Mouse (Mus musculus) neutrophil, adult 5-6 weeks (primary cell): ENCODE measurements around the gene Senp3. TPM values are rescaled to one million over a fixed set of nuclear protein-coding genes. Genes with fewer than 3 reads are reported as not detected.

Experiments
- ATAC-seq: fragments of 151-379, 151-347 bp; 2 replicates; pipeline ENCODE4 v1.8.0; 2017; ENCODE audit warnings: mild to moderate bottlenecking, moderate TSS enrichment; ENCODE audit not compliant: insufficient number of reproducible peaks, poor library complexity, low FRiP score, severe bottlenecking; ENCODE audit errors: extremely low read depth
- total RNA-seq: library from RNA; stranded (forward); fragments of 200-1000 nt; gene quantifications from 2 replicates; pipeline ENCODE4 v1.2.3, GENCODE M21; 2017

Senp3 gene
- total RNA-seq, 1 experiment from 2014 or later, result 106 TPM

DNA sequence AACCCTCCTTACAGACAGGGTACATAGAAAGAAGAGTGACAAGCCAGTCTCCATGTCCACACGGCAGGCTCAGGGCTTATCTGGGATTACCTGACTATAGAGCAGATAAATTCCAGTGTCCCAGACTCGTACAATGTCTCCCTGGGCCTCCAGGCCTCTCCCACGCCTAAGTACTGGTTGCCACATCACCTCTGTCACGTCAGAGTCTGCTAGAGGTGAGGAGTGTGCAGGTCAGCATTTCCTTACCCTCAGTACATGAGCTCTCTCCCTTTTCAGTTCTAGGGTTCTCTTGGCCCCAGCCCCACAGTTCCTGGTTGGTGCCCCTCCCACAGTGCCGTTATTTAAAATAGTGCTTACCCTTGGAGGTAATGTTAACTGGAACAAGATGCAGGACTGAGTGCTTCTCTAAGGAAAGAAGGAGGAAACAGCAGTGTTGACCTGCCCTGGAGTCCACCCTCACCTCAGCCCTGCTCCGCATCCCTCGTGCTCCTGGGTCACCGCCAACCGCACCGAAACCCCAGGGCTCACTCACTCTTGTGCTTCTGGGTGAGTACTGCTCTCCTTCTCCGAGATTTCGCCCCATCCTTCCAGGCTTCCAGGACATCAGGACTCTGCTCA, 2.4 kb upstream of the Senp3 start:
- no peak for ATAC-seq

DNA sequence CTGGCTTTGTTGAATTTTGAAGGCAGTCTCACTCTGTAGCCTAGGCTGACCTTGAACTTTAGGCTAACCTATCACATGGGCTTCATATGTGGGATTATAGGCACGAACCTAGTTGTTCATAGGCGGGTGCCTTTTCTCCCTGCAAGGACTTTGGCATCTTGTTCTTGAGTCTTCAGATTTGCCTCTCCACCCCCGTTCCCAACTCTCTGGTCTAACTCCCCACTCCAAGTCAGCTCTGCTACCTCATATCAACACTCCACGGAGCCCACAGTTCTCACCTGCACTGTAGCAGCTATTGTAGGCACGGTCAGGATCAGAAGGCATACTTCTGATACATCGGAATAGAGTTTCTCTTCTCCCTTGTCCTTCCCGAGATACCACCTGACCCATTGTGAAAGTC, 1.7 kb upstream of the Senp3 start:
- ATAC-seq, result no peak

DNA sequence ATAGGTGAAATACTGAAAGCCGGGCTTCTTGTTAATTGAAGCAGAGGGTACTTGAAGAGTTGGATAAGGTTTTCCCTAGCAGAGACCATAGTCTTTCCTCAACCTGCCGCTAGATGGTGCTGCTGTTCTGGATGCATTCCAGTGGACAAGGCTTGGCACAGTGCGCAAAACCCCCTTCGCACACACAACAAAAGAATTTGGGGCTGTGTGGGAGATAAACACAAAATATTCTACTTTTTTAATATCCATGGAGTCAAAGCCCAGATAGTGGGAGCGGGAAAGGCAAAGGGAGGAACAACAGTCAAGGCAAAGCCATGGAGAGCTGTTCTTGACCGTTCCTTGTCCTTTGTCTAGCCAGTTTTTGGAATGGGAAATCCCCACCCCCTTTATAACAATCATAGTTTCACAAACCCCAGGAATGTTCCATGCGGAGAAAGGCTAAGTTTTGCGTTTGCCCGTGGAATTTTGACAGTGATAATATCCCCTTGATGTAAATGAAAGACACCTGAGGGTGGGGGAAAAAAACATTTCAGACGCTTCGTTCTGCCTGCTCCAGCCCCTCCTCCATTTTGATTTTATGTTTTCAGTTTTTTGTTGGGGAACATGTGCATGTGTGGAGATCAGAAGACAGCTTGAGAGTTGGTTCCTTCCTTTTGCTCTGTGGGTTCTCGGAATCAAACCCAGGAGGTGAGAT, 1.1 kb upstream of the Senp3 start:
- ATAC-seq, result peak; percentile 66; the same call in 1 of the 2 replicates

DNA sequence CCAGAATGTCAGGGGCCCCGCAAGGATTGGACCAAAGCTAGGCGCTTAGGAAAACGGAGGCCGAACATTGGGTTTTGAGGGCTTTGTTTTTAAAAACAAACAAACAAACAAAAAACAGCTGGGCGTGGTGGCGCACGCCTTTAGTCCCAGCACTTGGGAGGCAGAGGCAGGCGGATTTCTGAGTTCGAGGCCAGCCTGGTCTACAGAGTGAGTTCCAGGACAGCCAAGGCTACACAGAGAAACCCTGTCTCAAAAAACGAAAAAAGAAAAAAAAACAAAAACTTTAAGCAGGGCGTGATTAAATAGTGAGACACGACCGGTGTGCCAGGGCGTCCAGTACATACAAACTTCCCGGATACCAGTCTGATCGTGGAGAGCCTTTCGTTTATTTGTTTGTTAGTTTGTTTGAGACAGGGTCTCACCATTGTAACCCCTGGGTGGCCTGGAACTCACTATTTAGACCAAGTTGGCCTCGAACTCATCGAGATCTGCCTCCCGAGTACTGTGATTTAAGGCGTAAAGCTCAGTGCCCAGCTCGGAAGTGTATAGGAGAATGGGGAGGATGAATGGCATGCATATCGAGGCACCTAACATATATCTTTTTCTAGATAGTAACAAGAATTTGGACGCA, 440 bp upstream of the Senp3 start:
- no peak for ATAC-seq

DNA sequence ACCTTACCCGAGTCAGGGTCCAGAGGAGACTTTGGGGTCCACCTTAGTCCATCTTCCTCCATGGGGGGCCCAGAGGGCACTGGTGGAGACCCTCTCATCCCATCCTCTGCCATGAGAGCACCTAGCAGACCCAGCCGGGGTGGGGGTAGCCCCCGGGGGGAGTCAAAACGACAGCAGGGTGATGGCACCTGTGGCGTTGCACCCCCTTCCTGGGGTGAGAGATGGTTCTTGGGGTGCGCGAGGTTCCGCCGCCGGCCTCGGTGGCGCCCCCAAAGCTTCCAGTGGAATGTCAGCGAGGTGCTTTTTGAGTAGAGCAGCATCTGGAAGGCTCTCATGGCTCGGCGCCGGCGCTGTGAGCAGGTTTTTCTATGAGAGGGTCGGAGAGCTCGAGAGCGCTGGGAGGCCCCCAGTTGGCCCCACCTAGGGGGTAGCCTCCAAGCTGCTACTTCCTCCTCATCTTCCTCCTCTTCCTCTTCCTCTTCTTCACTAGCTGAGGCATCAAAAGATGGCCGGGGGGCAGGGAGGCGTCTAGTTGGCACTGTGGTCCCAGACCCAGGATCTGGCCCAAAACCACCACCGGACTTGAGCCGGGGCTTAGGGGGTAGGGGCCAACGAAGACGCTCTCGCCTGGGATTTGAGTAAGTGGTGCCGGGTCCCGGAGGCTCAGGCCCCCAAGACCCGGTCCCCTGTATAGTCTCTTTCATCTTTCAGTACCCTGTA, 1.6 kb downstream of the Senp3 start:
- ATAC-seq, result no peak

DNA sequence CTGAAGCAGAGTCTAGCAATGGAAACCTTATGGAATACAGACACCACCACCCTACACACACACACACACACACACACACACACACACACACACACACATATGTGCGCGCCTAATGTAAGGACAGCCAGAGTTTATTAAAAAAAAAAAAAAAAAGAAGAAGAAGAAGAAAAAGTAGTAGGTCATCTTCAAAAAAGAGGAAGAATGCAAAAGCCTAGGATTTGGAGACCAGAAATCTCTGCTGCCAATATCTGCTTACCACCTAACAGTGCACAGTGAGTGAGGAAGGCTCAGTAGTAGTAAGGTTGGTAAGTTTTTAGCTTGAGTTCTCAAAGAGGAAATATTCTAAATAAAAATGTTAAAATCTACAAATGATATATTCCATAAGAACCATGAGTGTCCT, 2.7 kb downstream of the Senp3 start:
- ATAC-seq, result no peak

DNA sequence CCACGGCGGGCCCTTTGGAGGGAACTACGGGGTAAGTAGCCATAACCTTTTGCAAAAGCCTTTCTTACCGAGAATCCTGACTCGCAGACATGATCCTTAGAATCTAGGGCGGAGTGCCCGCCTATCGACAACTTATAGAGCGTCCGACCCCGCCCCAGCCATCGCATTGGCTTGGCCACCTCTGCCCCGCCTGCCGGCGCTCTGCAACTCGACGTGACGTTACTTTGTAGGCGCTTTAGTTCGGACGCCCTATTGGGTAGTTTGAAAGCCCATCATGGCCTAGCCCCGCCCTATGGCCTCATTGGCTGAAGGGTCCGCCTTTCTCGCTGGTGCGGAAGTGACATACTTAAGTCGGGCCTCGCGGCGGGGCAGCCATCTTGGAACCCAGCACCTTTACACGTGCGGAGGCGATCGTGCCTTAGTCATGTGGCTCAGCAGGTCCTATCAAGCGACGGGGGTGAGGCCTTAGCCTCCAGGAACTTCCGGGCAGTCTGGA, 9.6 kb downstream of the Senp3 start, which contains the start of gene Eif4a1:
Gene Eif4a1 (minus strand): TSS at position 213 of the 496 bp plus-strand sequence.
- peak; percentile 88 for ATAC-seq

DNA sequence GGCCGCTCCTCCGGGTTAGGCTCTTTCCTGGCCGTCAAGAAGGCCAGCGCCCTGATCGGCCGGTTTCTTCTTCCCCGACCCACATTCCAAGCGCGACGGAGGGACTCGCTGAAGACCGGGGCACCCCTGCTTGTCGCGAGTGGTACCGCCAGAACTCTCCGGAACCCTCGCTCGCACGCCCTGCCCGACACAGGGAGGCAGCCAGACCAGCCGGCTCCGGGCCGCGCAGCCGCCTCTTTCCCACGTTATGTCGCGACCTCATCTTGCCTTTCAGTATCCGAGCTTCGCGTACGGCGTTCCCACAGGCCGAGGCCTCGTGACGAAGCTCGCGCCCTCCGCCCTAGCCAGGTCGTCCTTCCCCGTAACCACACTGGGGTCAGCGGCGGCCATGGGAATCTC, 10.2 kb downstream of the Senp3 start:
- no peak for ATAC-seq

DNA sequence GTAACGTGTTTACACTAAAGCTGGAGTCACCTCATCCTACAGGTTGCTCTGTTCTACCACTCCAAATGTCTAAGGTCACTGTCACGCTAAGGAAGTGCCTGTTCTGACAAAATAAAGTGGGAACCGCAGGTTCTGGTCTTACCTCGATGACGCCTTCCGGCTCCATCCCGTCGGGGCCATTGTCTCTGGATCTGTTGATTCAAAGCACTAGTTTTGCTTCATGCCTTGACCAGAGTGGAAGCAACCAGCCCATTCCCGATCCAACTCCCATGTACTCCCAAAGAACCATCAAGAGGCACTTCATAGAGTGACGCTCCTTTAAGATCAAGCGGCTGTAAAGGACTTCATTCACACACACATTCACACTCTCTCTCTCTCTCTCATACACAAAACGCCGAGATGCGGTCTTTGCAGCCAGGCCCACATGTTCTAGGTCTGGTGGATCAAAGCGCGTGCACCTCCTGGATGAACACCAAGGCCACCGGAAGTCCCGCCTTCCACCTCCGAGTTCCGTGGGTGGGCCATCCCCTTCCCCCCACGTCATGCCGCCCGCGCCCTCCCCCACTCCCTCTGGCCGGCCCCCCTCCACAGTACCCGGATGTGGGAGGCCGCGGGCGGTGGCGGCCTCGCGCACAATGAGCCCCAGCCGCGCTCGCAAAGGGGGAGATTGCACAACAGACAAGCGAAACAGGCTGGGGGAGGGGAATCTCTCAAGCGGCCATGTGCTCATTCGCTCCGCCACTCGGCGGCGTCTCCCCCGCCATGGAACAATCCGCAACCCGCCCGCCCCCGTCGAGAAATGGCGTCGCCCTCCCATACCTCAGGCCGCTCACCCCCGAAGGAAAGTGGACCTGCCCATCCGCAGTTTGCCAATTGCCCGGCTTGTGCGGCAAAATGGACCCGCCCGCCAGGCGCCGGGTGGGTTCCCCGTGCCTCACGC, 10.8 kb downstream of the Senp3 start:
- peak; percentile 65 for ATAC-seq

DNA sequence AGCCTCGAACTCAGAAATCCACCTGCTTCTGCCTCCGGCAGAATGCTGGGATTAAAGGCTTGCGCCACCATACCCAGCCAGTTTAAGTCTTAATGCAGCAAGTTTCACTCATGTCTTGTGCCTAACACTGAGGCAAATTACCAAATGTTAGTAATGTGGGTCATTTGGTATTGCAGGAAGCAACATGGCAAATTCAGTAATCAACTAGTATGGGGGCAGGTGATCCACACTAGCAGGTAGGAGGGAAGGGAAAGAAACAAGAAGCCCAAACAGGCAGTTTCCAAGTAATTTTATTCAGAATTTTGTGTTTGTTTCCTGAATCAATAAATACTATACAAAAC, 15.2 kb downstream of the Senp3 start:
- ATAC-seq, result no peak

DNA sequence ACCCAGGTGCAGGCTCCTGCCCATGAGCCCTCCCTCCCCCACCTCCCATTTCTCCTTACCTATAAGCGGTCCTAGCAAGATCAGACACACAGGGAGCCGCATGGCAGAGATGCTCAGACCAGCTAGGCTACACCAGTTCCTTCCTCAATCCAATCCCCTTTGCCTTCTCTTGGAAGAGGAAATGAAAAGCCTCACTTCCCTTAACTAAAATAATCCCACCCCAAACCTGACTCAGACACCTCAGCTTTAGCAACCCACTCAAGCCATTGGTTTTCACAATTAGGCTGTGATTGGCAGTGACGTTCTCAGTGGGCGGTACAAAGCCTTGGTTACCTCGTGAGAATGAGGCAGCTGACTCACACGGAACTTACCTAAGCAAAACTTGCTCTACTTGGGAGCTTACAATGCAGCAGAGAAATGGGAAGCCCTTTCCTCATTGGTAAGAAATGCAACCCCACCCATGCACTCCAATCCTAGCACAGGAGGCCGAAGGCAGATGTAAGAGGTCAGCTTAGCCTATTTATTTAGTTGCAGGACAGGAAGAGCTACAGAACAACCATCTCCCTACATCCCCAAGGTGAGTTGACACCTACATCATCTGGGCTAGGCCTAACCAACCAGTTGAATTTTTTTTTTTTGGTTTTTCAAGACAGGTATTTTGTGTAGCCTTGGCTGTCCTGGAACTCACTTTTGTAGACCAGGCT, 15.8 kb downstream of the Senp3 start, which contains the start of gene Cd68:
Gene Cd68 (minus strand): TSS at position 193 of the 704 bp plus-strand sequence.
- ATAC-seq, result peak; percentile 76

DNA sequence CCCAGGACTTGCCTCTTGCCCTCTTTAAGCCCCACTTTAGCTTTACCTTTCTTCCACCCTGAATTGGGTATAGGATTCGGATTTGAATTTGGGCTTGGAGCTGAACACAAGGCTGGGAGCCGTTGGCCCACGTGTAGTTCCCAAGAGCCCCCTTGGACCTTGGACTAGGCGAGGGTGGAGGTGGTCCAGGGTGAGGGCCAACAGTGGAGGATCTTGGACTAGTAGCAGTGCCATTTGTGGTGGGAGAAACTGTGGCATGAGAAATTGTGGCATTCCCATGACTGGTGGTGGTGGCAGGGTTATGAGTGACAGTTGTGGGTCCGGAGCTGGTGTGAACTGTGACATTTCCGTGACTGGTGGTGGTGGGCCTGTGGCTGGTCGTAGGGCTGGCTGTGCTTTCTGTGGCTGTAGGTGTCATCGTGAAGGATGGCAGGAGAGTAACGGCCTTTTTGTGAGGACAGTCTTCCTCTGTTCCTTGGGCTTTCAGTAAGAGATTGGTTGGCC, 16.4 kb downstream of the Senp3 start:
- ATAC-seq, result no peak

DNA sequence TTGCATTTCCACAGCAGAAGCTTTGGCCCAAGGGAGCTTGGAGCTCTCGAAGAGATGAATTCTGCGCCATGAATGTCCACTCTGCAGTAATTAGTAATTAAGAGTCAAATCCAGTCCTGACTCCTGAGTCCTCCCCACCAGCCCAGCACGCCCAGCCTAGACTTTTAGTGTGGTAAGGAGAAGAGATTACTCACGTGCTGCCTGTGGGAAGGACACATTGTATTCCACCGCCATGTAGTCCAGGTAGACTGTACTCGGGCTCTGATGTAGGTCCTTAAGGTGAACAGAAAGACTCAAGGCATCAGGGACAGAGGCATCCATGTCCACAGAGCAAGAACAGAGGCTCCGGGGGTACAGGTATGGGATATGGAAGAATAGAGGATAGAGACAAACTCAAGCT, 17.0 kb downstream of the Senp3 start:
- ATAC-seq, result no peak

DNA sequence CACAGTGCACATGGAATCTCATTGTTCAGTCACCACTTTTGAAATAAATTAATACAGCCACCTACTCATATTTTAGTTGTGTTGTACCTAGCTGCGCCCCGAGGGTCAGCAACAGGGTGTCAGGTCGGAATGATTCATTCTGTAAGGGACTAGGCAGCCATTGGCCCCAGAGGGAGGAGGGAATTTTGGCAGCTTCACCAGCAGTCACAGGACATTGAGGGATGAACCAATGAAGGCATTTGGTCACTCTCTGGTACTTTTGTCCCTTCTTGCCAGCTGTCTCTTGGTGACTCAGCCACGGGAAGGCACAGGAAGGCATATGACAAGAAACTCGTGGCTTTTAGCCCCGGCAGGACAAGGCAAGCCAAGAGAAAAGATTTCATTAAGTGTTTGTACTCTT, 18.1 kb downstream of the Senp3 start:
- no peak for ATAC-seq

DNA sequence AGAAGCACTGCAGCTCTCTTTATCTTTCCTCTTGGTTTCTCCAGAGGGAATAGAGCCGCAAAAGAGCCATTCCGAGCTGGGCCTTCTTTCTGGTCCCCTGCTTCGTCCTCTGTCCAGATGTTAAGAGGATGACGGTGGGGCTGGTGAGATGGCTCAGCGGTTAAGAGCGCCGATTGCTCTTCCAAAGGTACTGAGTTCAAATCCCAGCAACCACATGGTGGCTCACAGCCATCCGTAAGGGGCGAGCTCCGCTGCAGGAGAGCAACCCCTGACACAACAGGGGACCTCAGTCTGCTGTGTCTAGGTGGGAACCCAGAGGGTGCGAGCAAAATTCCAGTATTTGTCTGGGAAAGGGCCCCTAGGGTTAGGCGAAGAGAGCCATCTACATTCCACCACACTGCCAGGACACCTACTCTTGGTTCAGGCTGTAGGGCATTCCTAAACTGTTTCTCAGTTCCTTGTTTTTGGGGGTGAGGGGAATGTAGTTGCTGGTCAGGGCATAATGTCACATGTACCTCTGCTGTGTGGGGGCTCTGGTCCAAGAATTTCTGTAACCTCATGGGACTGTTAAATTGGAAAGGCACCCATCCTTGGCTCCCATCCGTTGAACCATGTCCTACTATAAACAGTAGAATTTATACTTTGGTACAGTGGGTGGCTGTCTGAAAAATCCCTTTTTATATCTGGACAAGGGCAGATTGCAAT, 18.8 kb downstream of the Senp3 start:
- ATAC-seq, result no peak

DNA sequence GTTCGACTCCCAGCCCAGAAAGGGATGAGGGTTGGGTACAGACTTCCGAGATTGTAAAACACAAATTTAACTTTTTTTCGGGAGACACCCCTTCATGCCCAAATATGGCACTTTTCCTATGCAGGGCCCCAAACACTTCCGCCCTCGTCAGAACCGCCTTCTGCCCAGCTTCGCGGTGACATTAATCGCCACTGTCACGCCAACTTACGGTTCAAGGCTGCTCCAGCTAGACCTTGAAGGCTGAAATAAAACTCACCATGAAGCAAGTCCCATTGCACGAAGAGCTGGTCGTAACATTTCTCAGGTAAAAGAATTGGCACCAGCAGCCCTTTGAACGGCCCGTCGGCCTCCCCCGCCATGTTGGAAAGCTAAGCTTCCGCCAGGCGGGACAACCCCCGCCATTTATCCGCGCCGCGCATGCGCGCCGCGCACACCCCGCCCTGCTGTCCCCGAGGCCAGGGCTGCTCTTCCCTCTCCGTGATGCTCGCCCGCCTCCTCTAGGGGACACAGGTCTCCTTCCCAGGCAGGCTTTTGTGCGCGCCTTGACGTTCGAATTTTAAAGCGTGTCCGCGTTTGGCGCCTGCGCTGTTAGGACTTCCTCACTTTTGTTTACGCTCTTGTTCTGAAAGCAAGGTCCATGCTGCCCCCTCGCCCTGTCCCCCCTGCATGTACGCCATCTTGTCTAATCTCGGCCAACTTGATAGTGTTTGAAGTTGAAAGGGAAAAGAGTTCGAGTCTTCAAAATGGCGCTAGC, 19.5 kb downstream of the Senp3 start, which contains the start of gene Mpdu1:
Gene Mpdu1 (minus strand): TSS at position 430 of the 754 bp plus-strand sequence.
- peak; percentile 78 for ATAC-seq
